Mouse (Mus musculus): ENCODE results near the gene Gltpd2. TPM values are rescaled to one million over a fixed set of nuclear protein-coding genes. Genes with fewer than 3 reads are reported as not detected.

Gltpd2 gene
- polyA plus RNA-seq, 1 experiment from 2014 or later = 0.40 TPM

- no peak overlapping the region for H3K9ac ChIP-seq (ENCODE audit: low read depth, low read length)
- H3K9me3 ChIP-seq (ENCODE audit: control insufficient read depth, low read length) = no peaks in the 10 kb centered on the region
- no peaks in the 10 kb centered on the region for H3K27me3 ChIP-seq (replicated peaks; ENCODE audit: control insufficient read depth, insufficient read depth, low read length)
- ATAC-seq = no peak
- 74% methylated on average over 14 of the region's 14 CpGs for WGBS
- H3K36me3 ChIP-seq (ENCODE audit: control insufficient read depth, insufficient read depth, low read length) = no peaks in the 10 kb centered on the region
- H3K4me1 ChIP-seq (ENCODE audit: control insufficient read depth, insufficient read depth, low read depth, low read length) = no peaks in the 10 kb centered on the region
- no peak overlapping the region for H3K4me2 ChIP-seq (ENCODE audit: low read length)
- H3K27ac ChIP-seq (ENCODE audit: low read depth, low read length) = no peak overlapping the region
- H3K4me3 ChIP-seq (ENCODE audit: low read length) = no peak overlapping the region
These were observed 19.2 kb upstream of the Gltpd2 start for GRCm38 (mm10) chr11:70499566-70500475.

GRCm38 (mm10) chr11:70500476-70500812, 18.6 kb upstream of the Gltpd2 start:
- ATAC-seq = no peak
- Histone ChIP-seq H3K9ac (ENCODE audit: low read depth, low read length) (no peak overlapping the region), H3K36me3 (ENCODE audit: control insufficient read depth, insufficient read depth, low read length) (no peaks in the 10 kb centered on the region), H3K27ac (ENCODE audit: low read depth, low read length) (no peak overlapping the region), H3K4me1 (ENCODE audit: control insufficient read depth, insufficient read depth, low read depth, low read length) (no peaks in the 10 kb centered on the region), H3K4me3 (ENCODE audit: low read length) (no peak overlapping the region), H3K4me2 (ENCODE audit: low read length) (no peak overlapping the region), H3K27me3 (replicated peaks; ENCODE audit: control insufficient read depth, insufficient read depth, low read length) (no peaks in the 10 kb centered on the region), H3K9me3 (ENCODE audit: control insufficient read depth, low read length) (no peaks in the 10 kb centered on the region)
- WGBS = 95% methylated on average over 1 of the region's 1 CpGs

GRCm38 (mm10) chr11:70502018-70502417, 17.0 kb upstream of the Gltpd2 start:
- Histone ChIP-seq H3K9ac (ENCODE audit: low read depth, low read length) (no peak overlapping the region), H3K27me3 (replicated peaks; ENCODE audit: control insufficient read depth, insufficient read depth, low read length) (no peaks in the 10 kb centered on the region), H3K27ac (ENCODE audit: low read depth, low read length) (no peak overlapping the region), H3K4me3 (ENCODE audit: low read length) (no peak overlapping the region), H3K9me3 (ENCODE audit: control insufficient read depth, low read length) (no peaks in the 10 kb centered on the region), H3K4me1 (ENCODE audit: control insufficient read depth, insufficient read depth, low read depth, low read length) (no peaks in the 10 kb centered on the region), H3K36me3 (ENCODE audit: control insufficient read depth, insufficient read depth, low read length) (no peaks in the 10 kb centered on the region), H3K4me2 (ENCODE audit: low read length) (no peak overlapping the region)
- no peak for ATAC-seq
- 77% methylated on average over 3 of the region's 3 CpGs for WGBS

- ATAC-seq = no peak
- no peak within 1 kb of the TSS for H3K9ac ChIP-seq (ENCODE audit: low read depth, low read length)
- 87% methylated on average over 9 of the region's 9 CpGs for WGBS
These were observed 14.0 kb upstream of the Gltpd2 start, which contains the start of gene Tm4sf5 for GRCm38 (mm10) chr11:70504970-70505369. TSS of gene Tm4sf5 (plus strand) at chr11:70505244.

GRCm38 (mm10) chr11:70506385-70506784, 12.6 kb upstream of the Gltpd2 start:
- Histone ChIP-seq H3K36me3 (ENCODE audit: control insufficient read depth, insufficient read depth, low read length) (no peaks in the 10 kb centered on the region), H3K27me3 (replicated peaks; ENCODE audit: control insufficient read depth, insufficient read depth, low read length) (peaks cover 4% of the 10 kb centered on the region; the same call in 1 of the 2 replicates), H3K27ac (ENCODE audit: low read depth, low read length) (no peak overlapping the region), H3K9me3 (ENCODE audit: control insufficient read depth, low read length) (no peaks in the 10 kb centered on the region), H3K4me1 (ENCODE audit: control insufficient read depth, insufficient read depth, low read depth, low read length) (peaks cover 3% of the 10 kb centered on the region), H3K9ac (ENCODE audit: low read depth, low read length) (no peak overlapping the region), H3K4me2 (ENCODE audit: low read length) (no peak overlapping the region), H3K4me3 (ENCODE audit: low read length) (no peak overlapping the region)
- WGBS = 22% methylated on average over 4 of the region's 4 CpGs
- no peak for ATAC-seq

More at GRCm38 (mm10) chr11:70504970-70505369, 14.0 kb upstream of the Gltpd2 start, which contains the start of gene Tm4sf5:
- H3K4me2 ChIP-seq (ENCODE audit: low read length) = no peak within 1 kb of the TSS
- H3K36me3 ChIP-seq (ENCODE audit: control insufficient read depth, insufficient read depth, low read length) = no peaks in the 10 kb centered on the region
- peaks cover 3% of the 10 kb centered on the region for H3K4me1 ChIP-seq (ENCODE audit: control insufficient read depth, insufficient read depth, low read depth, low read length)
- H3K27ac ChIP-seq (ENCODE audit: low read depth, low read length) = no peak within 1 kb of the TSS
- H3K9me3 ChIP-seq (ENCODE audit: control insufficient read depth, low read length) = no peaks in the 10 kb centered on the region
- 0 out of 2 replicates have a peak, but pooled peaks cover 2% of the 10 kb centered on the region for H3K27me3 ChIP-seq (replicated peaks; ENCODE audit: control insufficient read depth, insufficient read depth, low read length)
- no peak within 1 kb of the TSS for H3K4me3 ChIP-seq (ENCODE audit: low read length)

- ATAC-seq = no peak
- WGBS = 78% methylated on average over 7 of the region's 7 CpGs
- Histone ChIP-seq H3K36me3 (ENCODE audit: control insufficient read depth, insufficient read depth, low read length) (no peaks in the 10 kb centered on the region), H3K4me3 (ENCODE audit: low read length) (no peak overlapping the region), H3K27me3 (replicated peaks; ENCODE audit: control insufficient read depth, insufficient read depth, low read length) (peaks cover 4% of the 10 kb centered on the region; the same call in 1 of the 2 replicates), H3K4me2 (ENCODE audit: low read length) (no peak overlapping the region), H3K4me1 (ENCODE audit: control insufficient read depth, insufficient read depth, low read depth, low read length) (peaks cover 3% of the 10 kb centered on the region), H3K9ac (ENCODE audit: low read depth, low read length) (no peak overlapping the region), H3K9me3 (ENCODE audit: control insufficient read depth, low read length) (no peaks in the 10 kb centered on the region), H3K27ac (ENCODE audit: low read depth, low read length) (no peak overlapping the region)
These were observed 12.0 kb upstream of the Gltpd2 start for GRCm38 (mm10) chr11:70506962-70507515.

GRCm38 (mm10) chr11:70509753-70510564, 9.0 kb upstream of the Gltpd2 start:
- H3K27me3 ChIP-seq (replicated peaks; ENCODE audit: control insufficient read depth, insufficient read depth, low read length) = peaks cover 4% of the 10 kb centered on the region; the same call in 1 of the 2 replicates
- H3K36me3 ChIP-seq (ENCODE audit: control insufficient read depth, insufficient read depth, low read length) = no peaks in the 10 kb centered on the region
- ATAC-seq = peak; percentile 79
- 0 out of 2 replicates have a peak overlapping the region, but pooled peaks have one; percentile 15 for H3K4me3 ChIP-seq (ENCODE audit: low read length)
- H3K9ac ChIP-seq (ENCODE audit: low read depth, low read length) = peak overlapping the region; percentile 36
- WGBS = 10% methylated on average over 19 of the region's 19 CpGs
- no peak overlapping the region for H3K27ac ChIP-seq (ENCODE audit: low read depth, low read length)
- H3K9me3 ChIP-seq (ENCODE audit: control insufficient read depth, low read length) = no peaks in the 10 kb centered on the region
- H3K4me2 ChIP-seq (ENCODE audit: low read length) = peak overlapping the region; percentile 46
- peaks cover 3% of the 10 kb centered on the region for H3K4me1 ChIP-seq (ENCODE audit: control insufficient read depth, insufficient read depth, low read depth, low read length)

- Histone ChIP-seq H3K9me3 (ENCODE audit: control insufficient read depth, low read length) (no peaks in the 10 kb centered on the region), H3K27ac (ENCODE audit: low read depth, low read length) (no peak overlapping the region), H3K36me3 (ENCODE audit: control insufficient read depth, insufficient read depth, low read length) (no peaks in the 10 kb centered on the region), H3K9ac (ENCODE audit: low read depth, low read length) (no peak overlapping the region), H3K27me3 (replicated peaks; ENCODE audit: control insufficient read depth, insufficient read depth, low read length) (peaks cover 4% of the 10 kb centered on the region; the same call in 1 of the 2 replicates), H3K4me3 (ENCODE audit: low read length) (no peak overlapping the region), H3K4me2 (ENCODE audit: low read length) (no peak overlapping the region), H3K4me1 (ENCODE audit: control insufficient read depth, insufficient read depth, low read depth, low read length) (peaks cover 3% of the 10 kb centered on the region)
- ATAC-seq = no peak
- 83% methylated on average over 2 of the region's 2 CpGs for WGBS
These were observed 7.8 kb upstream of the Gltpd2 start for GRCm38 (mm10) chr11:70511242-70511641.

Data from hindbrain, embryonic 16.5 days (tissue).